Mouse (Mus musculus) lung, postnatal 4 days (tissue): ENCODE measurements around the gene Chrd.

Experiments used
- DNase-seq, 2 experiments: peaks; one replicate each; pipeline ENCODE4 v3.0.0; 2021

Chrd gene

DNA sequence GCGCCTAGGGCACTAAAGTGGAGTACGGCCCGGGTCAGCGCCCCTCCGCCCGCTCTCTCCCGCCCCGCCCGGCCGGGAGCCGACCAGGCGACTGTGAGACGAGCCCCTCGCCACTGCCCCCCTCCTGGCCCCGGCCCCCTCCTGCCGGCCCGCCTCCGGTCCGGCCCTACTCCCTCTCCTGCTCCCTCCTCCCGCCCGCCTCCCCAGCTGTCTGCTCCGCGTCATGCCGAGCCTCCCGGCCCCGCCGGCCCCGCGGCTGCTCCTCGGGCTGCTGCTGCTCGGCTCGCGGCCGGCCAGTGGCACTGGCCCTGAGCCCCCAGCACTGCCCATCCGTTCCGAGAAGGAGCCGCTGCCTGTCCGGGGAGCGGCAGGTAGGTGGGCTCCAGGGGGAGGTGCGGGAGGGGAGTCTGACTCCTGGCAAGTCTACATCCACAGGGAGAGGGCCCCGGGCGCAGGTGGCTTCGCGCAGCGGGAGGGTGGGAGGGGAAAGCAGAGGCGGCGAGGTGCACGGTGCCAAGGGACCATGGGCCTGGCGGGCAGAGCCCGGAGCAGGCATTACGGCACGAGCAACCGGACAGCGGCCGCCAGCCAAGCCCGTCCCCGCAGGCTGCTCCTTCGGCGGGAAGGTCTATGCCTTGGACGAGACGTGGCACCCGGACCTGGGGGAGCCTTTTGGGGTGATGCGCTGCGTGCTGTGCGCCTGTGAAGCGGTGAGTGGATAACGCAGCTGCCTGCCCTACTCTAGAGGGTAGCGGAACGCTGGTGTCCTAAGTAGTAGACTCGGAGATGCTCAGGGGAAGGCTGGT lies at the start of gene Chrd:
Chrd (plus strand) TSS at position 203 of the 806 bp plus-strand sequence.
- peak; percentile 76 to 85 for DNase-seq

DNA sequence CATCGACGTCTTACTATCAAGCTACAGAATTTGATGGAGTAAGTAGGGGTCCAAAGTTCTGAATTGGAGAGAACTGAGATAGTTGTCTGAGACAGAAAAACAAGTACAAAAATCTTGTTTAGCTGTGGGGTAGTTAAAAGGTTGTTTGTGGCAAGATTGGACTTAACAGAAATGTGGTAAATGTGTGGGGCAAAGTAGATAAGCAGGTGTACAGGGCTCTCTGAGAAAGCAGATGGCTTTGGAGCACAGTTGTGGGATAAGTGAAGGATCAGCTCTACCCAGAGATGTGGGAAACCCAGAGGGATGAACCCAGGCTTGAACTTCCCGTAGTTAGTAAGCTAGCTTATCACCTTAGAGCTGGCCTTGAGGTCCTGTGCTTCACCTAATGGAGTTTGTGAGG lies 42.2 kb upstream of the Chrd start:
- no peak for DNase-seq

DNA sequence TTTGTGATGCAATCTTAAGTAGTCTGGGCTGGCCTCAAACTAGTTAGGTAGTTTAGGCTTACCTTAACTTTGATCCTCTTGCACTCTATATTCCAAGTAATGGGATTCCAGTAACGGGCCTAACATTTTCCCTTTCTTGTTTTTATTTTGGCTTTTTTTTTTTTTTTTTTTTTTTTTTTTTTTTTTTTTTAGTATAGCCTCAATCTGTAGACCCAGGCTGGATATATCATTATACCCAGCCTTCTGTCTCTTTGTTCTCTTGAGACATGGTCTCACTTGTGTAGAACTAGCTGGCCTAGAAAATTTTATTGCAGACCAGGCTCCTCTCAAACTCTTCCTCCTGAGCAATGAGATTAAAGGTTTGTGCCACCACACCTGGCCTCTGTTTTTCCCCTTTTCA lies 41.3 kb upstream of the Chrd start:
- no peak for DNase-seq

DNA sequence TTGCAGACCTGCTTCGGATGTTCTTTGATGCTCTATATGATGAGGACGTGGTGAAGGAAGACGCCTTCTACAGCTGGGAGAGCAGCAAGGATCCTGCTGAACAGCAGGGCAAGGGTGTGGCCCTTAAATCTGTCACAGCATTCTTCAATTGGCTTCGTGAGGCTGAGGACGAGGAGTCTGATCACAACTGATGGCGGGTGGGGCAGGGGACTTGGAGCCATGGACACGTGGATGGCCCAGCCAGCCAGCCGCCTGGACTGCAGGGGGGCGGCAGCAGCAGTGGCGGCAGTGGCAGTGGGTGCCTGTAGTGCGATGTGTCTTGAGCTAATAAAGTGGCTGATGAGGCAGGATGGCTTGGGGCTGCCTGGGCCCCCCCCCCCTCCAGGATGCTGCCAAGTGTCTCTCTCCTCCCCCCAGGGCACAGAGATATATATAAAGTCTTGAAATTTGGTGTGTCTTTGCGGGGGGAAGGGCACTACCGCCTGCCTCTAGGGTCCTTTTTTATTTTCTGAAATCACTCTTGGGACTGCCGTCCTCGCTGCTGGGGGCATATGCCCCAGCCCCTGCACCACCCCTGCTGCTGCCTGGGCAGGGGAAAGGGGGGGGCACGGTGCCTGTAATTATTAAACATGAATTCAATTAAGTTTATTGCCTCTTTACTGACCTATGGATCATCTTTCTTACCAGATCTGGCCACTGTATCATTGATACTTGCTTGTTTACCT lies 40.5 kb upstream of the Chrd start:
- DNase-seq = no peak

DNA sequence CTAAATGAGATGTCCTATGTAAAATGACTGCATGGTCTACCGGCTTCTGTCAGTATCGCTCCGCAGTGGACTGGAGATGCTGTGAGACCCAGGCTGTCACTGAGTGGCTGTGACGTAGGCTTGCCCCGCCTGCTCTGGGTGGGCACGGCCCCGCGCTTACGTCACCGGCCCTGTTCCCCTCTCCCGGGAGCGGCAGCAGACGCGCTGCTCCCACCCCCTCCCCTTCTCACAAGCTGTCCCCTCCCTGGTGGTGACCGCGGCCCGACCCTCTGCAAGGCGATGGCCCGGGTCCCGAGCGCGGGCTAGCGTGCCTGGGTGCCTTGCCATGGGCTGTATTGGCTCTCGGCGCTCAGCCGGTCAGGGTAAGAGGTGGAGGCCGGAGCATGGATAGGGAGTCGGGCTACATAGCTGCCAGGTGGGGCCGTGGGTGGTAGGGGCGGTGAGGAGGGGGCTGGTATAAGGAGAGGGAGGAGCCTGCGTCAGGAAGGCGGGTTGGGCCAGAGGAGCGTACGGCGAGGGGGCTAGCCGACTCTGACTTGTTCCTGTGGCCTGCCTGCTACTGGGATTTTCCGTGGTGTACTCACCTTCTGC lies 39.7 kb upstream of the Chrd start, which contains the start of gene Fam131a:
Fam131a (plus strand) TSS at position 131 of the 591 bp plus-strand sequence.
- DNase-seq = peak; percentile 93

DNA sequence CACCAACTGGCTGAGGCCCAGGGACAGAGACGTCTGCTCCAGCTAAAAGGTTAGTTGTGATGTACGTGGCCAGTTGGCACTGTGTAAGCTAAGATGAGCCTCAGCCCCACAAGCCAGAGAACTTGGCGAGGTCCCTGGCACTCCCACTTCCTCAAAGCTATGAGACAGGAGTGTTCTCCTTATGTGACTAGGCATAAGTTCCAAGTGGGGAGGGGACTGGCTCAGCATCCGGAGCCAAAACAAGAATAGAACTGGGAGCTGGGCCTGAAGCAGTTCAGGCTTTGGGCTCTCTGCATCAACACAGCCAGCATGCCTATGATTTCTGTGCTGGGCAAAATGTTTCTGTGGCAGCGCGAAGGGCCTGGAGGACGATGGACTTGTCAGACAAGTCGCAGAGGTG lies 38.1 kb upstream of the Chrd start:
- DNase-seq = peak; percentile 41 to 60

DNA sequence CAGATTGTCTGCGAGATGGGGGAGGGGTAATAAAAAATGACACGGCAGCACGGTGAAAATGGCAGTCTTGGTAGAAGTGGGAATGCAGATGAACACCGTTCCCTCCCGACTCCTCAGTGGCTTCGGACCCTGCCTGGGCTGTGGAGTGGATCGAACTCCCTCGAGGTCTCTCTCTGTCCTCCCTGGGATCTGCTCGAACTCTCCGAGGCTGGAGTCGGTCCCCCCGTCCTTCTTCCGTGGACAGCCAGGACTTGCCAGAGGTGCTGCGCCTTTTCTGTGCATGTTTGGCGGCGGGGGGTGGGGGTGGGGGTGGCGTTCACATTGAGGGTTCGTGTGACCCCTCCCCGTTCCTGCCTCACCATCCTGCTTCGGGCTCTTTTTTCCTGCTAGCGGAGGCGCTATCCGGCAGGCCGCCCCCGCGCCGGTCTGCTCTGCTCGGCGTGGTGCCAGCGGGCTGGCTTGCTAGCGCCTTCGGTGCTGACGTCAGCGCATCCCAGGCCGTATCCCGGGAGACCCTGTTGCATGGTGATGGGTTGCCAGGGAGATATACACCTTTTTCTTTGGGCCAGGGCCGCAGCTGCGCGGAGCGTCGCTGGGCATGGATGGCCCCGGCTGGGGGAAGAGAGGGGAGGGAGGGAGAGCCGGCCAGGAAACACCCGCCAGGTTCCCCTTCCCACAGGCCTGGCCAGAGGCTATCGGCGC lies 37.2 kb upstream of the Chrd start:
- DNase-seq = peak; percentile 86 to 89

DNA sequence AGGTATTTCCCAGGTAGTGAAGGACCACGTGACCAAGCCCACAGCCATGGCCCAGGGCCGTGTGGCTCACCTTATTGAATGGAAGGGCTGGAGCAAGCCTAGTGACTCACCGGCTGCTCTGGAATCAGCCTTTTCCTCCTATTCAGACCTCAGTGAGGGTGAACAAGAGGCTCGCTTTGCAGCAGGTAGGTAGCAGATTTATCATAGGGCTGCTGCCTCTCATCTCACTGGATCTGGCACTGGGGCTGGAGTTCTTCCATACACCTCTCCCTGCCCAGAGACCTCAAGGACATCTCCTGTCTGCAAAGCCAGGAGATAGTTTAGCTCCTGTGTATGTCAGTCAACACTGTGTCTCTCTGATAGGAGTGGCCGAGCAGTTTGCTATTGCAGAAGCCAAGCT lies 33.7 kb upstream of the Chrd start:
- DNase-seq = no peak

DNA sequence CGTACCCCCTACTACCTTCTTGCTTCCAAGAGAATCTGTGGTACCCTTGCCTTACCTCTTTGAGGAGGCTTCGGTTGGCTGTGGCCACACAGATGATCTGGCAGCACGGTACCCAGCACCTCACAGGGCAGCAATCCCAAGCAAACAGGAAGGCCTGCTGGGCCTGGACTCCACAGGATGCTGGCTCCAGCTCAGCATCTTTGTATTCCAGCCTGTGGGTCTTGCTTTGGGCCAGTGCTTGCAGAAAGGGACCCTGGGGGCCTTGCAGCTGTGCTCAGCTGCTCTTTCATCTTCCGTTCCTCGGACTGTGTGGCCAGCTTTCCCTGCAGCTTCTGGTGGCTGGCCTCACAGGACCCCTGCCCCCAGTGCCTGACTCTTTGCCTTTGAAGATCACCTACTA lies 32.9 kb upstream of the Chrd start:
- DNase-seq = no peak

DNA sequence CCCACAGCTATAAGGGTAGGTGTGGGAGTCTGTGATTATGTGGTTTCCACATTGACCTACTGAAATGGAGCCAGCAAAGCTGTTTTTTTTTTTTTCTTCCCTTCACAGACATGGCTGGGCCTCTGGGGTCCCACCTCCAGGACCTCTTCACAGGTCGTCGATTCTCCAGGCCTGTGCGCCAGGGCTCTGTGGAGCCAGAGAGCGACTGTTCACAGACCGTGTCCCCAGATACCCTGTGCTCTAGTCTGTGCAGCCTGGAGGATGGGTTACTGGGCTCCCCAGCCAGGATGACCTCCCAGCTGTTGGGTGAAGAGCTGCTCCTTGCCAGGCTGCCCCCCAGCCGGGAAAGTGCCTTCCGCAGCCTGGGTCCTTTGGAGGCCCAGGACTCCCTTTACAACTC lies 31.6 kb upstream of the Chrd start:
- DNase-seq = no peak

DNA sequence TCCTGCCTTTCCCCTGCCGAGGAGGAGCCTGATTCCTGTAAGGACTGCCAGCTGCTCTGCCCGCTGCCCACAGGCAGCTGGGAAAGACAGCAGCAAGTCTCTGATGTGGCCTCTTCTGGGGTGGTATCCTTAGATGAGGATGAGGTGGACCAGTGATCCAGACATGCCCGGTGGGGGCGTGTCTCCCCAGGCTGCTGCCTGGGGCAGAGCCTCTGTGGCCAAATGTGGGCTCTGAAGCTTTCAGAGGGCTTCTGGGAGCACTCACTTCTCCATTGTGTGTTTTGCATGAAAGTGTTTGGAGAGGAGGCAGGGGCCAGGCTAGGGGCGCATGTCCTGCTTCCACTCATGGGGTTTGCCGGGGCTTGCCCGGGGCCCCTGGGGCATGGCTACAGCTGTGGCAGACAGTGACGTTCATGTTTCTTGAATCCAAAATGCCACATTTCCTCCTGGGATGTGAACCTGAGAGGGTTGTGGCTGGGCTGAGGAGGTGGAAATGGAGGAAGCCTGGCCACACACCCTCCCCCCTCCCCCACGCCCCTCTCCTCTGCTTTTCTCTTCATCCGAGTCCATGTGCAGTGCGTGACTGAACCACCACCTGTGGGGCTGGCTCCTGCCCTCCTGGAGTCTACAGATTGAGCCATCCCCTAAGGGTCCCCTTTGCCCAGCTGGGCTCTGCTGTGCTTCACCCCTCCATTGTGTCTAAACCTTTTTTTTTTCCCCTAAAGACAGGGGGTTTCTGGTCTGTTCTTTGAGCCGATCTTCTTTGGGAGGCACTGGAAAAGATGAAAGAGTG lies 31.0 kb upstream of the Chrd start:
- DNase-seq = no peak

DNA sequence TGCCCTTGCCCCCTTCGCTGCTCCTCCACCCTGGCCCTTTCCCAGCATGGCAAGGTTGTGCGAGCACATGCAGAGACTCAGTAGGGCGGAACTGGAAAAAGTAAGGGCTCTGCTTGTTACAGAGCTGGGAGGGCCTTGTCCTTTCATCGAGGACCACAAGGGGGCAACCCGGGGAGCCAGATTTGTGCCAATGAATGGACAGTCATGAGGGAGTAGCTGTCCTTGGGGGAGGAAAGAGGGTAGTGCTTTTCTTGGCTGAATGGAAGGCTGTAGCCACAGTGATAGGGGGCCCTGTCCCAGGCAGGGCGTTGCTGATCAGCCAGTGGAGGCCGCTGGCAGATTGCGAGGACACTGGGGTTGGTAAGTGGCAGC lies 30.4 kb upstream of the Chrd start:
- DNase-seq = peak; percentile 79 to 81

DNA sequence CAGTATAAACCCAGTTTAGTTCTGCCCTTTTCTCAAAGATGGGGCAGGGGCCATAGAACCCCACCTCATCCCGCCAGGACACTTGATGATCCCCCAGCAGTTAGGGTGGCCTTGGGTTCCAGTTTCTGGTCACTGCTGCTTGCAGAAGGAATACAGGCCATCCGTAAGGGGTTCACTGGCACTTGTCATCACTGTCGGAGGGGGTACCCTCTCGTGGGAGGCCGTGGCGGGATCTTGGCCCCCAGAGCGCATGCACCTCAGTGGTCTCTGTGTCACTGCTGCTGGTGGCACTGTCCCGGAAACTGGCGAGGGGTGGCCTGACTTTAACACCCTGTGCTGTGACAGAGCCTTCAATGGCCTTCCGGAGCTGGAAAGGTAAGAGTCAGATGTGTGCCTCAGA lies 29.9 kb upstream of the Chrd start:
- no peak for DNase-seq

DNA sequence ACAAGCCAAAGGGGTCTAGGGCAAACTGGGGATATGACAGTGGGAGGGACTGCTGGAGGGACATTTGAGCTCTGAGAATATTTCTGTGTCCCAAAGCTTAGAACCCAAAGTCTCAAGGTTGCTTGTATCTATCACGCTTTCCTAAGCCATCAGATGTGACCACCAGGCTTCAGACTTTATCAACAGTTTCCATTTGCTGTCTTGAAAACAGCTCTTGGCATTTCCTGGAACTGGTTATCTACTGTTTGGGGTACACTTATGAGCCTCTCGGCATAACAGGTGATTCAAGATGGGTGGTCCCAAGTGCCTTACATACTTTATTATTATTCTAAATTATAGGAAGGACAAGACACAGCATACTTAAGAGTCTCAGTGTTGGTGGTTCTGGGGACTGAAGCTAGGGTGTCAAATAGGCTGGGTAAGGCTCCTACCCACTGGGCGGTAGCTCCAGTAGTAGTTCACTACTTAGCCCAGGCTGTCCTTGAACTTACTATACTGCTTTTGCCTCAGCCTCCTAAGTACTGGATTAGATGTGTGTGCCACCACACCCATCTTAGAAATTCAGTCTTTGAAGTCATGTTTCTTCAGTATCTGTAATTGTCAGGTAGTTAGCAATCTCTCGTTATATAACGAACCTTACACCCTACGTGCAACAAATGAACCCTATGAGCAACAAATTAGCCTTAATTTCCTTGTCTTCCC lies 29.1 kb upstream of the Chrd start:
- DNase-seq = no peak

DNA sequence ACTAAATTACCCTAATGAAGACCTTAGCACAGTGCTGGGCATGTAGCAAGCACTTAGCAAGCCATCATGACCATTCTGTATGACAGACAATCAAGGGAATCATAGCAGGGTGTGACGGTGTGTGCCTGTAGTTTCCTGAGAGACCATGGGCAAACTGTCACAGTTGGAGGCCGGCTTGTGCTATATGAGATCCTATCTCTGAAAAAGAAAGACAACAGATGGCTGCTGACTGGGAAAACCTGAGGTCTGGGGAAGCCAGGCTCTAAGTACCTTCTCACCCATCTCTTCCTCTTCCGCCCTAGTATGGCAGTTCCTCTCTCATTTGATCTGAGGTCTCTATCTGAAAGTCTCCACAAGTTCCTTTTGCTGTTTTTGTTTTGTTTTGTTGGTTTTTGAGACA lies 27.1 kb upstream of the Chrd start:
- no peak for DNase-seq

DNA sequence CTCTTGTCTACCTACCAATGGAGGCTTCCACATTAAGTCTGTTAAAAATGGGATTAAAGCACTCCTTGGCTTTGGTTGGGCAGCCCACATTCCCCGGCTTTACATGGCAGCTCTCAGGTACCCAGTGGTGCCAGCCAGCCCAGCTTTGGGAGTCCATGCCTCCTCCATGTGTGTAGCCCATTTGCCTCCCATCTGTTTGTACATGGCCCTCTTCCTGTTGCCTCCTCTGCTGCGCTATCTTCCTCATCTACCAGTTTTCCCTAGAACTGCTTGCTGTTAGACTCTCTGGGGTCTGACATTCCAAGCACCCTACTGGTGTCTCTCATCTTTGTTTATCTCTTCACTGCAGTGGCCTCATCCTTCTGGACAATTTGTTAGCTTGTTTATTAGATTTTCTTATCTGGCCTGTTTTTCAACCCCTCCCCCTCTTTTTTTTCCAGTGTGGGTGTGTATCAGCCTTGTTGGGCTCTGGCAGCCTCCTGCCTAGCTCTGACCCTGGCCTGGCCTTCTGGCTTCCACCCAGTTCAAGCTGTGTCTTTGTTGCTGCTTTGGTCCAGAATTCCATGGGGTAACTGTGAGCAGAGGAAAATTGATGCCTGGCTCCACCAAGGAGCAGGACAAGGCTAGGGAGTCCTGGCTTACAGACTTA lies 26.4 kb upstream of the Chrd start:
- no peak for DNase-seq

DNA sequence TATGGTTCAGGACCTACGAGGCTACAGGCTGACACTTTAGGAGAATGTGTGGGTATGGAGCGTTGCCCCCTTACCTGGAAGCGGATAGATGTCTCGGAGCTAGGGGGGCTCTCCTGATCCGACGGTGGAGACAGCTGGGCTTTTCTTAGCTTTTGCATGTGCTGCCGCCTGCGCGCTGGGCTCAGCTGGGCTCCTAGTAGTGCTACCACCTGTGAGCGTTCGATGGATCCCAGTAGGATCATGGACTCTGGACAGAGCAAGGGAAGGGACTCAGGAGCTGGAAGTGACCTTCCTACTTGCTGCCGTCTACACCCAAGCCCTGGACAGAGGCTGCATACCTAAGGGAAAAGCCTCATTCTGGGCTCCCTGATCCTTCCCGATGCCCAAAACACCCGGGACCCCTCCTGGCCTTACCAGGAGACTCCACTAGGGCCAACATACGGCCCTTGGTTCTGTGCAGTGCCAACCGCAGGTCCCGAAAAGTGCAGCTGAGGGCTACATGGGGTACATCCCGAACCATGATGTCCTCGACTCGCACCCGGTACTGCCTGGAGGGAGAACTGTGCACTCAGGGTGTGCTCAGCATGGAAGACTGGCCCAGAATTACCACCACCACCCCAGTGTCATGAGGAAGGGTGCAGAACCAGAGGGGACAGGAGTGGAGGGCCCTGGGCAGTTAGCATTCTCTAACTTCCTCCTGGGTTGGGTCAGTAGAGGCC lies 24.5 kb upstream of the Chrd start:
- no peak for DNase-seq

DNA sequence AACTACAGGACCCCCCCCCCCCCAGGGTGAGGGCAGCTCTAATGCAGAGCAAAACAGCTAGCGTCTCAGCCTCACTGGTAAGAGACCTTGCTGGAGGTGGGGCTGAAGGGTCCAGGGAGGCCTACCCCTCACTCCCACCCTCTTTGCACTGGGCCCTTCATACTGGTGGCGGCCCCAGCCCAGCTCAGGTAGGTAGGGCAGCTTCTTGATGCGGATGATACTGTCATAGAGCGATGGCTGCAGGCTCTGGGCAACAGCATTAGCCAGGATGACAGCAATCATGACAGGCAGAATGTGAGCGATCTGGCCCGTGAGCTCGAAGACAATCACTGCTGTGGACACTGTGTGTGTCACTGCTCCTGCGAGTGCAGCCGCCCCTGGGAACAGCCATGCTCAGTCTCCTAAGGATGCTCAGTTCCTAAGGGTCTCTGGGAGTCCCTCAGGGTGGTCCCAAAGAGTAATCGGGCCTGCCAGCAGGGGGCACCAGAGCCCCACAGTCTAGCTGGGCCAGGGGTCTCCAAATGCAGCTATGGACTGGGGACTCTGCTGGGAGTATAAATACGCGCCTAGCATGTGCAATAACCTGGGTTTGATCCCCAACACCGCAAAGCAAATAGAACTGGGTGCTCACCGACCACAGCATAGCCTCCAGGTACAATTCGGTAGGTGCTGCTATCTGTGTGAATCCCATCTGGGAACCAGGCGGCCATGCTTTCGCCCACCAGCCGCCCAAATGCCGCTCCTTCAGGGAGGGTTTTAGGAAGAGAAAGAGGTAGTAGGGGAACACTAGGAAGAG lies 23.8 kb upstream of the Chrd start:
- DNase-seq = peak in 1 of 2 experiments; percentile 40

DNA sequence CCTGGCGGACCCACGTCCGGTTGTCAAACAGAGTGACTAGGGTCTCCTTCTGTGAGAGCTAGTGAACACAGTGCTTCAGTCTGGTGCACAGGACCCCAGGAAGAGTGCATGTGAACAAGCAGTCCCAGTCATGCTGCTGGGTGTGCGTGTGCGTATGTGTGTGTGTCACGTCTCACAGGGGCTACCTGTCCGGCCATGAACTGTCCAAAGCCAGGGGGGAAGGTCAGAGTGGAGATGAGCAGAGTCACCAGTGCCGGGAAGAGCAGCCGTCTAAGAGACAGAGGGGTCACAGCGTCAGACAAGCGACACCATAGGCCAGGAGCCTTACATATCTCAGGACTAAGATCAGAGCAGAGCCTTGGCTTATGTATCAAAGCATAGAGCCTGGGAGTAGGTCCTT lies 22.6 kb upstream of the Chrd start:
- DNase-seq = no peak

DNA sequence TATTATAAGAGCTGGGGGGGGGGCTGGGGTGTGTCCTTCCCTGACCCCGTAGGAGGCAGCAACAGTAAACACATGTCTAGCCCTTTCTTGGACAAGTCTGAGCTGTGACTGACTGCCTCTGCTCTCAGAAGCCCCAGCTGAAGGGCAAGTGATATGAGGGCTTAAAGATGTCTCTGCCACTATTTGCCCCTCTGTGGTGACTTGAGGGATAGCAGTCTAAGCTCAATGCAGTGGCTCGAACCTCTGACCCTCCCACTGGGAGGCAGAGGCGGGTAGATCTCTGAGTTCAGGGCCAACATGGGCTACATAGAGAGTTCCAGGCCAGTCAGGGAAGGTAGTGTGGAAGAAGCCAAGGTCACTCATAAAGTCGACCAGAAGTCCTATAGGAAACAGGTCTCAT lies 22.1 kb upstream of the Chrd start:
- DNase-seq = no peak
